Mouse (Mus musculus) liver, postnatal 0 days (tissue): ENCODE data around the gene Tmem135. TPM values are rescaled to one million over a fixed set of nuclear protein-coding genes. Genes with fewer than 3 reads are reported as not detected.

ENCODE experiments used
- ATAC-seq: fragments of 200-750 bp; cut with Nextera tagmentation; 2 replicates; pipeline ENCODE4 v1.8.0; 2017; ENCODE audit warnings: mild to moderate bottlenecking, moderate library complexity
- DNase-seq: peaks from one replicate; pipeline ENCODE4 v3.0.0-alpha.2; 2016
- H3K27ac ChIP-seq: fragments of 300-500 bp; sonication (generic); 2 replicates; pipeline ENCODE4 v1.5.1; 2014; ENCODE audit warnings: antibody characterized with exemption, moderate library complexity, mild to moderate bottlenecking, low read depth
- H3K27me3 ChIP-seq: fragments of 300-500 bp; sonication (generic); 2 replicates; pipeline ENCODE4 v1.6.1; 2014; ENCODE audit warnings: low read length, control low read depth, mixed read lengths; ENCODE audit not compliant: insufficient read depth
- H3K36me3 ChIP-seq: fragments of 300-500 bp; sonication (generic); replicated peaks from 2 replicates; pipeline ENCODE4 v1.6.1; 2014; ENCODE audit warnings: mild to moderate bottlenecking, control low read depth, low read length, moderate library complexity, mixed read lengths; ENCODE audit not compliant: insufficient read depth
- H3K4me1 ChIP-seq: fragments of 300-500 bp; sonication (generic); 2 replicates; pipeline ENCODE4 v1.6.1; 2014; ENCODE audit warnings: antibody characterized with exemption, mild to moderate bottlenecking, control low read depth; ENCODE audit not compliant: insufficient read depth
- H3K4me2 ChIP-seq: fragments of 300-500 bp; sonication (generic); 2 replicates; pipeline ENCODE4 v1.6.1; 2014; ENCODE audit warnings: low read depth, mild to moderate bottlenecking, low read length, moderate library complexity, mixed read lengths
- H3K4me3 ChIP-seq: fragments of 300-500 bp; sonication (generic); 2 replicates; pipeline ENCODE4 v1.5.1; 2014; ENCODE audit warnings: low read depth, low read length
- H3K9ac ChIP-seq: fragments of 300-500 bp; sonication (generic); replicated peaks from 2 replicates; pipeline ENCODE4 v1.6.1; 2014; ENCODE audit warnings: mild to moderate bottlenecking, moderate library complexity
- H3K9me3 ChIP-seq: fragments of 300-500 bp; sonication (generic); 2 replicates; pipeline ENCODE4 v1.6.1; 2016; ENCODE audit warnings: mild to moderate bottlenecking, control low read depth, low read length, mixed read lengths
- CTCF ChIP-seq: sonication (generic); IDR thresholded peaks from 2 replicates; pipeline ENCODE4 v1.5.1; 2016; ENCODE audit warnings: antibody characterized with exemption, low read depth
- EP300 ChIP-seq: IDR thresholded peaks from 2 replicates; pipeline ENCODE4 v1.6.1; 2016; ENCODE audit warnings: antibody characterized with exemption, low read depth, mild to moderate bottlenecking
- WGBS: fragments of 180-500 bp; shearing (Covaris S2); extraction: QIAGEN DNeasy Blood & Tissue Kit; methylation state at CpG from one replicate; pipeline ENCODE4 v1.1.7; 2014; ENCODE audit not compliant: insufficient replicate concordance; 5-methylcytosine and 5-hydroxymethylcytosine counted together
- polyA plus RNA-seq: library from polyadenylated mRNA; unstranded; fragments of >200 nt; fragmentation: Nextera tagmentation; extraction: Ambion mirVana; gene quantifications from 2 replicates; pipeline ENCODE4 v1.2.1, GENCODE M21; 2015

Tmem135 gene
- polyA plus RNA-seq, 1 experiment from 2014 or later: 31.7 TPM

- H3K27ac ChIP-seq: no peak overlapping the region
- DNase-seq (no peak), ATAC-seq (no peak)
- H3K9me3 ChIP-seq: peaks cover 3% of the 10 kb centered on the region; the same call in 1 of the 2 replicates
- H3K4me3 ChIP-seq: no peak overlapping the region
- H3K9ac ChIP-seq: no peak overlapping the region
- no peaks in the 10 kb centered on the region for H3K27me3 ChIP-seq
- no peaks in the 10 kb centered on the region for H3K4me1 ChIP-seq
- H3K4me2 ChIP-seq: no peak overlapping the region
- TF ChIP-seq CTCF (no peak), EP300 (no peak)
- 80% methylated on average over 3 of the region's 3 CpGs for WGBS
- H3K36me3 ChIP-seq: no peaks in the 10 kb centered on the region
These were observed 87.9 kb downstream of the Tmem135 start for GRCm38 (mm10) chr7:89316112-89316511.

GRCm38 (mm10) chr7:89311555-89311954 lies 92.5 kb downstream of the Tmem135 start:
- TF ChIP-seq EP300 (no peak), CTCF (peak; percentile 37)
- WGBS: 91% methylated on average over 1 of the region's 1 CpGs
- H3K4me1 ChIP-seq: 0 out of 2 replicates have a peak, but pooled peaks cover 5% of the 10 kb centered on the region

DNA sequence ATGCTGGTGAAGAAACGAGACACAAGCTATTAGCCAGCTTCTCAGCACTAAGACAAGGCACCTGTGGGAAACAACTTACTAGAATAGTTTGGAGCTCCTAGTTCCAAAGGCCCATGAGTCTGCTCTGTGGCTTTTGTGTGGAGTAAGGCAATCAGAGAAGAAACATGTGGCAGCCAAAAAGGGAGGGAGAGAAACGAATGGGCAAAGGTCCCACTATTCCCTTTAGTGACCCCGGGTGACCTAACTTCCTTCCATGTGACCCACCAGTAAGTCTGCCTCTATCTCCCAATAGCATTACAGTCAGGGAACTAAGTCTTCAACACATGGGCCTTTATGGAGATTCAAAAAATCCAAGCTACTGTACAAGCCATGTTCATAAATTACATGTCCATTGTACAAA lies 95.1 kb downstream of the Tmem135 start:
- Histone ChIP-seq H3K9me3 (peaks cover 3% of the 10 kb centered on the region; the same call in 1 of the 2 replicates), H3K27me3 (no peaks in the 10 kb centered on the region), H3K4me2 (no peak overlapping the region), H3K4me1 (0 out of 2 replicates have a peak, but pooled peaks cover 5% of the 10 kb centered on the region), H3K9ac (no peak overlapping the region), H3K27ac (no peak overlapping the region), H3K36me3 (0 out of 2 replicates have a peak, but pooled peaks cover 2% of the 10 kb centered on the region), H3K4me3 (no peak overlapping the region)
- WGBS: 47% methylated on average over 3 of the region's 3 CpGs
- TF ChIP-seq EP300: no peak
- TF ChIP-seq CTCF: no peak
- ATAC-seq (peak; percentile 21; the same call in 1 of the 2 replicates), DNase-seq (no peak)

More at GRCm38 (mm10) chr7:89311555-89311954, 92.5 kb downstream of the Tmem135 start:
- Histone ChIP-seq H3K36me3 (no peaks in the 10 kb centered on the region), H3K9me3 (peaks cover 3% of the 10 kb centered on the region; the same call in 1 of the 2 replicates), H3K27ac (no peak overlapping the region), H3K27me3 (no peaks in the 10 kb centered on the region), H3K4me2 (no peak overlapping the region), H3K9ac (no peak overlapping the region), H3K4me3 (no peak overlapping the region)
- no peak for DNase-seq
- ATAC-seq: no peak

DNA sequence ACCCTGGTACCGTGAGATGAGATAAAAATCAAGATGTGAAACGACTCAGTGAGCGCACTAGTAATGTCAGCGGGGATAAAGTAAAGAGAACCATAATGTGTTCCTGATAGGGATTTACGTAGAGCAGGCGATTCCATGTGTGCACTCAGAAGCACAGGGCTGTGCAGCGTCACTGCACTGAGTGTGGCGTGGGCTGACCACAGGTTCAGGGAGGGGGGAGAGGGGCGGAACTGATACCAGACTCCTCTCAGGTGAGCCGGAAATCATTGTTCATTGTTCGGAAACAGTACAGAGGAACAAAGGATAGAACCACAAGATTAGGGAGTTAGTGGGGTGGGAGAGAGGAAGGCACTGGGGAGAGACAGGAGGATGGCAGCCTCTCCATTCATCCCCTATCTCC lies 95.8 kb downstream of the Tmem135 start:
- Histone ChIP-seq H3K4me2 (no peak overlapping the region), H3K9ac (no peak overlapping the region), H3K9me3 (peaks cover 3% of the 10 kb centered on the region; the same call in 1 of the 2 replicates), H3K4me3 (no peak overlapping the region), H3K27me3 (no peaks in the 10 kb centered on the region), H3K27ac (no peak overlapping the region), H3K36me3 (0 out of 2 replicates have a peak, but pooled peaks cover 2% of the 10 kb centered on the region), H3K4me1 (0 out of 2 replicates have a peak, but pooled peaks cover 5% of the 10 kb centered on the region)
- ATAC-seq: no peak
- WGBS: 73% methylated on average over 11 of the region's 11 CpGs
- TF ChIP-seq CTCF: no peak
- no peak for DNase-seq

- no peaks in the 10 kb centered on the region for H3K27me3 ChIP-seq
- no peak overlapping the region for H3K4me3 ChIP-seq
- 0 out of 2 replicates have a peak, but pooled peaks cover 2% of the 10 kb centered on the region for H3K36me3 ChIP-seq
- H3K4me1 ChIP-seq: 0 out of 2 replicates have a peak, but pooled peaks cover 5% of the 10 kb centered on the region
- H3K9ac ChIP-seq: no peak overlapping the region
- WGBS: 81% methylated on average over 6 of the region's 6 CpGs
- no peak overlapping the region for H3K27ac ChIP-seq
- H3K4me2 ChIP-seq: no peak overlapping the region
- TF ChIP-seq CTCF: no peak
- no peak for TF ChIP-seq EP300
- ATAC-seq (no peak), DNase-seq (no peak)
- H3K9me3 ChIP-seq: peaks cover 2% of the 10 kb centered on the region; the same call in 1 of the 2 replicates
These were observed 97.2 kb downstream of the Tmem135 start for GRCm38 (mm10) chr7:89306831-89307230.

GRCm38 (mm10) chr7:89304958-89305357 lies 99.1 kb downstream of the Tmem135 start:
- ATAC-seq: no peak
- Histone ChIP-seq H3K27me3 (no peaks in the 10 kb centered on the region), H3K36me3 (0 out of 2 replicates have a peak, but pooled peaks cover 2% of the 10 kb centered on the region), H3K9me3 (no peaks in the 10 kb centered on the region), H3K27ac (no peak overlapping the region), H3K4me3 (no peak overlapping the region), H3K4me1 (0 out of 2 replicates have a peak, but pooled peaks cover 5% of the 10 kb centered on the region), H3K4me2 (no peak overlapping the region), H3K9ac (no peak overlapping the region)
- DNase-seq: no peak
- 89% methylated on average over 3 of the region's 3 CpGs for WGBS
- TF ChIP-seq CTCF (no peak), EP300 (no peak)
